Mouse (Mus musculus): ENCODE measurements around the gene Tead1.

The Tead1 gene

DNA sequence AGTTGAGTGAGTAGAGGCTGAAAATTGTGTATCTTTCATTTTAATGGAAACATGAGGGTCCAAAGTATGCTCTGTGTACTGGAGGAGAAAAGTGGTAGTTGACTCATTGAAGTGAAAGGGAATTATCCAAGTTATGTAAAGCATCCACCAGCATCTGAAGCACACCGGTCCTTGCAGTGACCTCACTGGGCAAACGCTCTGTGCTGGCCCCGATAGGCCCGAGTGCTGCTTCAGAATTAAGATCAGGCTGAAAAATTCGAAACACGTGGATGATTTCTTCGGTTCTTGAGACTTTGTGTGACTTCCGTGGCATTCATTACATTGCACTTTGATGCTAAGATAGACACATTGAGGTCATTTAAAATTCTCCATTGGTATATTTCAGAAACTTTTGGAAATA, 185.1 kb downstream of the Tead1 start:
- peak; percentile 60 for DNase-seq

GRCm38 (mm10) chr7:112865739-112866138, 186.6 kb downstream of the Tead1 start:
- DNase-seq: peak; percentile 87

GRCm38 (mm10) chr7:112868551-112869465, 189.7 kb downstream of the Tead1 start:
- DNase-seq: peak; percentile 75

- no peak for DNase-seq
Measured at GRCm38 (mm10) chr7:112871752-112872151, 192.6 kb downstream of the Tead1 start.

DNA sequence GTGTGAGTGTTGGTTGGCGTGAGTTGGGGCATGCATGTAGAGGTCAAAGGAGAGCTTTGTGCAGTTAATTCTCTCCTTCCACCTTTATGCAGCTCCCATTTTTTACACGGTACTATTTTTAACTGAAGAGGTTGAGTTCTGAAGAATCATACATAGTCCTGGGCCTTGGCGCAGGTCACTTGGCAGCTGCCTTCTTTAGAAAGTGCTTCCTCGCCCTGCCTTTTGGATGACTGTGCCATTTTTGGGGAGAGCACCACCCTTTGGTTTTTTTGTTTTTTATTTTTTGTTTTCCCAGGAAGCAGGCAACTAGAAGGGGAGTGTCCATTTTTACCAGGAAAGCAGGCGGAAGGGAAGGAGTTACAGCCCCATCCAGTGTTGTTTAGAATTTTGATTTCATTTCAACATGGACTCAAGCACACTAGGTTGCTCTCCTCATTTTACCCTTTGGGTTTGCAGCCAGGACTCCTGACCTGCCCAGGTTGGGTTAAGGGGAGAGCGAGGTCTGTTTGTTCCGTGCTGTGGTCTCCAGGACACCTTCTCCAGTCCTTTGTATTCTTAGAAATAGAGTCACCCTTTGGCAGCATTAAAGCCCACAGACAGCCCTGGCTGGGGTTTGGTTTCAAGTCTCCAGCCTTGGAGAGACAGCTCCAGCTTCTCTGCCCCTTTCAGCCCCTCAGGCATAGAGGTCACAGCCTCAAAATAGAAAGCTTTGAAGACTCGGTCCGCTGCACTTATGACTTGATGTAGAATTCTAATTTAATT, 193.5 kb downstream of the Tead1 start:
- DNase-seq: no peak

GRCm38 (mm10) chr7:112876128-112876527, 197.0 kb downstream of the Tead1 start:
- no peak for DNase-seq

DNA sequence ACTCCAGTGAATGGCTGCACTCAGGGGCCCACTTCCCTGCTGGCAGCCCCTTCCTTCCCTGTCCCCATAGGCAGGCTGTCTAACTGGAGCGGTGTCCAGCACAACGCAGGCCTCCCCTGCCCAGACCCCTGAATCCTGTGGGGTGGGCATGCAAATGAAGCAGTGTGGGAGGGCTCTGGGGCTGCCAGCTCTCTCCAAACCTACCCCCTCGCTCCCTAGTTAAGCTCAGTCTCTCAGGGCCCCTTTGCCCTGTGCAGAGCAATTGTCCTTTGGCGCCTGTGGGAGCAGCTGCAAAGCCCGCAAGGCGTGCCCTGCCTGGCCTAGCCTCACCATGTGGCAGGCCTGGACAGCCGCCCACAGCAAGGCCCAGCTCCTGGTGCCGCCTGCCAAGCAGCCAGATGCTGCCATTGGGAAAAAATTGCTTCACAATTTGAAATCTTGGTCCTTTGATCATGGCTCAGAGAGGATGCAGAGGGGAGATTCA, 204.7 kb downstream of the Tead1 start:
- peak; percentile 17 for DNase-seq

DNA sequence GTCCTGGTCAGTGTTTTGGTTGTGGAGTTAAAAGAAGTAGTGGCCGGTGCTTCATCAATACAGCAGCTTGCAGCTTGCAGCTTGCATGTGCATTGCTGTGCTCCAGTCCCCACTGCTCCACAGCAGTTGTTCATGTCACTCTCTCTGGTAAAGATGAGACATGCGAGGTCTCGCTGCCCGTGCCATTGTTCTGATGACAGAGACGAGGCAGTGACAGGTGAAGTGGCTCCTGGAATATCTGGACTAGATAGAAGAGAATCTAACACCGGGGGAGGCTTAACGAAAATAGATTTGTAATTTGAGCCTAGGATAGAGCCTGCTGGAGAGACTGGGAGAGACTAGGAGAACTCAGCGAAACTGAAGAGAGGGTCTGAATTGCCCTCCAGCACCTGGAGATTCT, 206.4 kb downstream of the Tead1 start:
- no peak for DNase-seq

- no peak for DNase-seq
Measured at GRCm38 (mm10) chr7:112891883-112892282, 212.8 kb downstream of the Tead1 start.

GRCm38 (mm10) chr7:112892595-112892994, 213.5 kb downstream of the Tead1 start:
- DNase-seq: no peak

- no peak for DNase-seq
Measured at GRCm38 (mm10) chr7:112896363-112896762, 217.2 kb downstream of the Tead1 start.

GRCm38 (mm10) chr7:112901710-112902109, 222.6 kb downstream of the Tead1 start:
- DNase-seq: no peak

DNA sequence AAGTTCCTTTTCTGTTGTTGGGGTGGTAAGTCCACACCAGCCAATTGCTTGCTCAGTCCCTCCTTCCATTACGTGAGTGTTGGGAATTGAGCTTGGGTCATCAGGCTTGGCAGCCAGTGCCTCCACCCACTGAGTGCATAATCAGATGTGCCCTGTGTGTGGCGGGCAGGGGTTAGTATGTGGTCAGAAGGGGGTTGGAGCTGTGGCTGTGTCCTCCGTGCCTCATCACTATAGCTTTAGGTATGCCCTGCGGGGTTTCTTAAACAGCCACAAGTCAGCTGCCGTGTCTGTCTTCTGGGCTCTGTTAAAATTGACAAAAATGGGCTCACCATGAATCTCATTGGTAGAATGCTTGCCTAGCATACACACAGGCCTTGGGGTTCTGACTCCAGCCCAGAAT, 227.7 kb downstream of the Tead1 start:
- DNase-seq: no peak

DNA sequence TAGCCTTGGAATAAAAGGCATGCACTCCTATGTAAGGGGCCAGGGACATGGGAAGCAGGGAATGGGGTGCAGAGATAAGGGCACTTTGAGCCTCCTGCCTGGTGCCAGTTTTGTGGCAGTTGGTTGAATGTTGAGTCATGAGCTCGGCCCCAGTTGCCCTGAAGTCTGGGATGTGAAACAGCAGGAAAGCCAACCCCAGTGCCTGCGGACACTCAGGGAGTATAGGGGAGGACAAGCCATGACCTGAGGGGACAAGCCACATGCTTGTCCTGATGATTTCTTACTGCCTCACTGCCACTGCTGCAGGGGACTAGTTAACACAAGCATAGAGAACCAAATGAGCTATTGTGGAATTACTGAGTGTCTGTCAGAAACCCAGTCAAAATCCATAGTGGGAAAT, 228.3 kb downstream of the Tead1 start:
- no peak for DNase-seq

DNA sequence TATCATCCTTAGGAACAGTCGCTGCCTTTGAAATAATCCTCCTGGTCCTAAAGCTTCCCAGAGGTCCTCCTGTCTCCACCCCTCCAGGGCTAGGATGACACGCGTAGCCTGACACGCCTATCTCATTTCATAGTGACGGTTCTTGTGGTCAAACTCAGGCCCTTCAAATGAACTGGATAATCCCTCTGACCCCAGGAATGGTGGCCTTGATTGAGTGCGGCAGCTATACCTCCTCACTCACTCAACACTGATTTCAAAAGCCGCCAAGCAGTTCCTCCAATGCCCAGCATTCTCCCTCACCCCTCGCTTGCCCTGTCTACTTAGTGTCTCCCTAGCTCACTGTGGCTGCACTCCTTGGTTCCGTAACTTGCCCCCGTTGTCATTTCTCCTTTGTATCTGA, 230.0 kb downstream of the Tead1 start:
- no peak for DNase-seq

DNA sequence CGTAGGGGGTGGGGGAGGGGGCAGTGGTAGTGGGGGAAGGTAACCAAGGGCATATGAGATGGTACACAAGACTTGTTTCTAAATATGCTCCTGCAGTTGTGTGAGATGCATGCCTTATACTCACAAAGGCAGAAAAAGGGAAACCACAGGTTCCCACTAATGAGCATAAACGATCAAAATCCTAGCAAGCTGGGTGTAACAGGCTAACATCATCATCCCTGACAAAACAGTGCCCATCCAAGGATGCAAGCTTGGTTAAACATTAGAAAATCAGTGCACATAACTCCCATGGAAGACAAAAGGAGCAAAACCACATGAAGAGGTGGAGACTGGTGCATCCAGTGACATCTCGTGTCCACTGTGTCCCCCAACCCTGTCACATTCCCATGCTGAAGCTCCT, 233.9 kb downstream of the Tead1 start:
- no peak for DNase-seq

DNA sequence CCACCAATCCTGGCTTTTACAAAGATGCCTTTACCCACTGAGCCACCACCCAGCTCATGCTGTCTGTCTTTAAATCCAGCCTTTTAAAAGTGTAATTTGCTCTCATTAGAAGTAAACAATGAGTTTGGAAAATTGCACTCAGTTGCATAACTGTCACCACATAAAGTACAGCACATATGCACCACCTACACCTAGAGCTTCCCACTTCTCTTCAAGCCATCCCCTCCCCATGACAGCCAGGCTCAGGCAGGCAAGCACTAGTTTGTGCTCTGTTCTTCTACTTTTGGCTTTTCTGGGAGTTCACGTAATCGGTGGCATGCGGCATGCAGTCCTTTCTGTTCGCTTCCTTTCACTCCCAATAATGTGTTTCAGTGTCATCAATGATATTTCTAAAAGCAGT, 236.5 kb downstream of the Tead1 start:
- DNase-seq: no peak

GRCm38 (mm10) chr7:112917613-112918278, 238.6 kb downstream of the Tead1 start:
- no peak for DNase-seq

DNA sequence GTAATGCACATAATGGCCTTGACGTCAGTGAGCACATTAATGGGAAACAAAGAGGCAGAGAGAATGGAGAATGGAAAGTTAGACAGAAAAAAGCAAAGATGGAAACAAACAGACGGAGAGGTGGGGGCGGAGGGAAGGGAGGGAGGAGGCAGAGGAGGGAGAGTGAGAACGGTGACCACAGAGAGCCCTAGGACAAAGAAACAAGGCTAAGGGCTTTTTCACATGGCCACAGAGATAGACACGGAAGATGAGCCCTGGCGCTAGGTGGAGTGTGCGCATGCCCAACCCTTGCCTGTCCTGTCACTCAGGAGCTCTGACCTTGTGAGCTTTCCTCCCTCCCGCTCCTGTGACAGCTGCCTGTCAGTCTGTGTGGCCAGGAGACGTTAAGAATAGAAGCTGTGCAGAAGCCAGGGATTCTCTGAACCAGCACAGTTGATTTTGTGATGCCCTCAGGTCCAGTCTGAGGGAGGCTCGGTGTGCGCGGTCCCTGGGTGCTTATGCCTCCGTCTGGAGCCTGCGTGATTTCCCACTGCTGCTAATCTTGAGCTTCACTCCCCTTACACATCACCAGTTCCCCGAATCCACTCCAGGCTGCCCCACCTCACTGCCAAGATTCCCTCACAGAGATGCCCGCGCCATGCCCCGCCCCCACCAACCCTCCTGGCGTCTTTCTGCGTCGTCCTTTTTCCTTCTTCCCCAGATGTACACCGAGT, 239.3 kb downstream of the Tead1 start:
- no peak for DNase-seq

DNA sequence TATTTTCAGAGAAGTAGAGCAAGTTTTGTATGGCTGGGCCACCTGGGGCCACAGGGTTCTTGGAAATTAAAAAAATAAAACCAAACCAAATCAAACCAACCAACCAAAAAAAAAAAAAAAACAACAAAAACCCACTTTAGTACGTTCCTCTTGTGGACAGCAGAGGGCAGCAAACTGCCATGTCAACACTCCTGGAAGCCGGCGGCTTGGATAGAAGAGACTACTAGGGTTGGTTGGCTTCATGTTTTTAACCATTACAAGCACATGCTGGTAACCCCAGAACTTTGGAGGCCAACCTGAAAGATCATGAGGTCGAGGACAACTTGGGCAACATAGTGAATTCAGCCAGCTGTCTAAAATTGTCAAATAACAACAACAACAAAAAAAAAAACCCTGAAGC, 240.7 kb downstream of the Tead1 start:
- peak; percentile 63 for DNase-seq

DNA sequence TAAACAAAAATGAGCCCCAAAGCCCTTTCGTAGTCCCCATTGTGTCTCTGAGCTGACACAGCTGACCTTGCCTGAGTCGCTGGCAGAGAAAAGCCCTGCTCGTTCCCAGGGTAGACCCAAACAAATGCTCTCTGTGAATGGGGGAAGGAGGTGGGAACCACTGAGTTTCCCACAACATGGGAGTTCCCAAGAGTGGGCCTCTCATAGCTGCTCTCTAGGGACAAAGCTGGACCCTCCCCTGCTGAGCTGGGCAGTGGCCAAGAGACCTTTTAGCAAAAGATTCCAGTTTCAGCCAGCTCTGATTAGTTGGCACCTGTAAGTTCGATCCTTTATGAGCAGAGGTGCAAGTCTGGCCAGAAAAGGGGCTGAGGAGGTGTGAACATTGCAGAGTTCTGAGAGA, 243.7 kb downstream of the Tead1 start:
- DNase-seq: no peak

DNA sequence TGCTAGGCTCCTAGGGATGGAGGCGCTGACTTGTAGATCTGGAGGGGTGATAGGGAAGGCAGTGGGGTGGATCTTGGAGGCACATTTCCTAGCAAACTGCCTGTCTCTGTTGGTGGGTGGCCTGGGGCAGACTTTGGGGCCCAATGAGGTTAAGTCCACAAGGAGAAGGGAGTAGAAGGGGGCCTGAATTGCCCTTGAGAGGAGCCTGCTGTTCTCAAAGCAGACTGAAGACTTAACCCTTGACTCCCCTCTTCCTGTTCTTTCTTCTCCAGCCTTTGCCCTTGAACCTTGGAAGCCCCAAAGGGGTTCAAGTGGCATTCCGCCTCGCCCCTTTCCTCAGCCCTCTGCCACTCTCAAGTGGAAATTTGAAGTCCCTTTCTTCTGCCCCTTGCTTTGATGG, 244.6 kb downstream of the Tead1 start:
- no peak for DNase-seq

DNA sequence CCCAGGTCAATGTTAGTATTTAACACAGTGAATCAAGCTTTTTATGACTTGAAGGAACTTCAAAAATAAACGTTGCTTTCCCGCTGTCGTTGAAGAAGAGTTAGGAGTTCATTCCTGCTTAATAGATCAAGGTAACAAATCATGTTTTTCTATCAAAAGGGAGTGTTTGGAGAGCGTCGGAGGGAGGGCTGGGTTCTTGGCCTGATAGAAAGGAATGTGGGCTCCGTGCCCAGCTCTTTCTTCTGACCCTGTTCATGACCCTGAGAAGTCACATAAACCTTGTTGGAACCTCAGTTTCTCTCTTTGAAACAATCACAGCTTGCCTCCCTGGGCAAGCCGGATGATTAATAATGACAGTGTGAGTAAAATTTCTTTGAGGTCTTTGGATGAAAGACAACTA, 251.6 kb downstream of the Tead1 start:
- no peak for DNase-seq

Measured in lung, postnatal 36 days (tissue).